Mouse (Mus musculus): ENCODE data around the gene Saa4. TPM values are rescaled to one million over a fixed set of nuclear protein-coding genes. Genes with fewer than 3 reads are reported as not detected.

Gene Saa4
- 0.32 TPM in 1 of 2 replicates, not detected in the other for polyA plus RNA-seq (2015; fragmentation: Nextera tagmentation; extraction: Ambion mirVana)

GRCm38 (mm10) chr7:46732458-46732857 is at the start of gene Saa4:
Gene Saa4, minus strand, starts transcription at chr7:46732603.
- Histone ChIP-seq H3K27ac (ENCODE audit: low read length) (no peak within 1 kb of the TSS), H3K9ac (ENCODE audit: low read depth, low read length) (no peak within 1 kb of the TSS), H3K4me2 (ENCODE audit: low read depth, low read length) (no peak within 1 kb of the TSS), H3K36me3 (ENCODE audit: control insufficient read depth, insufficient read depth, low read length) (no peaks in the 10 kb centered on the region), H3K4me3 (ENCODE audit: low read length) (no peak within 1 kb of the TSS), H3K27me3 (replicated peaks; ENCODE audit: control insufficient read depth, insufficient read depth, low read length) (no peaks in the 10 kb centered on the region), H3K4me1 (ENCODE audit: control insufficient read depth, insufficient read depth, low read length) (no peaks in the 10 kb centered on the region), H3K9me3 (ENCODE audit: control insufficient read depth, low read length) (no peaks in the 10 kb centered on the region)
- 69% methylated on average over 4 of the region's 4 CpGs for WGBS
- ATAC-seq: no peak

DNA sequence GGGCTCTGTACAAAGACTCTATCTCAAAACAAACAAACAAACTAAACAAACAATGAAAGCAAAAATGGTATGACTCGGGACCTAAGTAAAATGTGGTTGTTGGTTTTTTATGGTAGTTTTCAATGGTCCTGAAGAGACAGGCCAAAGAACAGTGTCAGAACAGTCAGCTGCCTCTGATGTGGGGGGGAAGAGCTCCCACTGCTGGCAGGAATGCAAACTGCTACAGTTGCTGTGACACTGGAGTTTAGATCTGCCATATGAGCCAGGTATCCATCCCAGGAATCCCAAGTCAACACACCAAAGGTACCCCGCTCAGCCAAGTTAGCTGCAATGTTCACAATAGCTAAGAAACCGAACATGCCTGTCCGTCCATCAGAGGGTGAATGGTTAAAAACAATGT is 38.3 kb upstream of the Saa4 start:
- no peaks in the 10 kb centered on the region for H3K4me1 ChIP-seq (ENCODE audit: control insufficient read depth, insufficient read depth, low read length)
- H3K4me3 ChIP-seq (ENCODE audit: low read length): no peak overlapping the region
- no peak overlapping the region for H3K27ac ChIP-seq (ENCODE audit: low read length)
- H3K36me3 ChIP-seq (ENCODE audit: control insufficient read depth, insufficient read depth, low read length): peaks cover 19% of the 10 kb centered on the region
- WGBS: 56% methylated on average over 4 of the region's 4 CpGs
- ATAC-seq: peak; percentile 62; the same call in 1 of the 2 replicates
- no peaks in the 10 kb centered on the region for H3K9me3 ChIP-seq (ENCODE audit: control insufficient read depth, low read length)
- H3K4me2 ChIP-seq (ENCODE audit: low read depth, low read length): no peak overlapping the region
- no peaks in the 10 kb centered on the region for H3K27me3 ChIP-seq (replicated peaks; ENCODE audit: control insufficient read depth, insufficient read depth, low read length)
- no peak overlapping the region for H3K9ac ChIP-seq (ENCODE audit: low read depth, low read length)

DNA sequence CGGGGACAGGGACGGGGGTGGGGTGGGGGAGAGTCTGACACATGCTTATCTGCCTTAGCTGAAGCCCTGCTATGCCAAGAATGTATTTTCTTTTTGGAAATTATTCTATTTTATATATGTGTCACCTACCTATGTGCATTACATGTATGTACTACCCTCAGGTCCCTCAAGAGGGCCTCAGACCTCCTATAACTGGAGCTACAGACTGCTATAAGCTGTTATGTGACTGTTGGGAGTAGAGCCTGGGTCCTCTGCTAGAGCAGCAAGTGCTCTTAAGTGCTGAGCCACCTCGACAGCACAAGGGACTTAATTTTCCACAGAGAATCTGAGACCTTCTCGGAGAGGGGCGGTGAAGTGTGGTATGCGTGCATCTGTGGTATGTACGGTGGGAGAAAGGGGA is 36.0 kb upstream of the Saa4 start:
- no peak overlapping the region for H3K4me3 ChIP-seq (ENCODE audit: low read length)
- H3K9me3 ChIP-seq (ENCODE audit: control insufficient read depth, low read length): no peaks in the 10 kb centered on the region
- WGBS: 97% methylated on average over 7 of the region's 7 CpGs
- H3K9ac ChIP-seq (ENCODE audit: low read depth, low read length): no peak overlapping the region
- no peaks in the 10 kb centered on the region for H3K4me1 ChIP-seq (ENCODE audit: control insufficient read depth, insufficient read depth, low read length)
- H3K27ac ChIP-seq (ENCODE audit: low read length): no peak overlapping the region
- H3K27me3 ChIP-seq (replicated peaks; ENCODE audit: control insufficient read depth, insufficient read depth, low read length): no peaks in the 10 kb centered on the region
- no peak for ATAC-seq
- no peak overlapping the region for H3K4me2 ChIP-seq (ENCODE audit: low read depth, low read length)
- peaks cover 19% of the 10 kb centered on the region for H3K36me3 ChIP-seq (ENCODE audit: control insufficient read depth, insufficient read depth, low read length)

GRCm38 (mm10) chr7:46767371-46767770 is 35.0 kb upstream of the Saa4 start:
- no peaks in the 10 kb centered on the region for H3K4me1 ChIP-seq (ENCODE audit: control insufficient read depth, insufficient read depth, low read length)
- no peak overlapping the region for H3K4me2 ChIP-seq (ENCODE audit: low read depth, low read length)
- H3K27me3 ChIP-seq (replicated peaks; ENCODE audit: control insufficient read depth, insufficient read depth, low read length): no peaks in the 10 kb centered on the region
- no peak for ATAC-seq
- H3K36me3 ChIP-seq (ENCODE audit: control insufficient read depth, insufficient read depth, low read length): peaks cover 19% of the 10 kb centered on the region
- H3K9ac ChIP-seq (ENCODE audit: low read depth, low read length): no peak overlapping the region
- no peaks in the 10 kb centered on the region for H3K9me3 ChIP-seq (ENCODE audit: control insufficient read depth, low read length)
- no peak overlapping the region for H3K27ac ChIP-seq (ENCODE audit: low read length)
- H3K4me3 ChIP-seq (ENCODE audit: low read length): no peak overlapping the region

GRCm38 (mm10) chr7:46764672-46765071 is 32.3 kb upstream of the Saa4 start:
- H3K27me3 ChIP-seq (replicated peaks; ENCODE audit: control insufficient read depth, insufficient read depth, low read length): no peaks in the 10 kb centered on the region
- WGBS: 90% methylated on average over 8 of the region's 8 CpGs
- H3K9ac ChIP-seq (ENCODE audit: low read depth, low read length): no peak overlapping the region
- ATAC-seq: no peak
- peaks cover 15% of the 10 kb centered on the region for H3K36me3 ChIP-seq (ENCODE audit: control insufficient read depth, insufficient read depth, low read length)
- no peaks in the 10 kb centered on the region for H3K9me3 ChIP-seq (ENCODE audit: control insufficient read depth, low read length)
- no peak overlapping the region for H3K4me2 ChIP-seq (ENCODE audit: low read depth, low read length)
- H3K27ac ChIP-seq (ENCODE audit: low read length): no peak overlapping the region
- no peaks in the 10 kb centered on the region for H3K4me1 ChIP-seq (ENCODE audit: control insufficient read depth, insufficient read depth, low read length)
- H3K4me3 ChIP-seq (ENCODE audit: low read length): no peak overlapping the region

DNA sequence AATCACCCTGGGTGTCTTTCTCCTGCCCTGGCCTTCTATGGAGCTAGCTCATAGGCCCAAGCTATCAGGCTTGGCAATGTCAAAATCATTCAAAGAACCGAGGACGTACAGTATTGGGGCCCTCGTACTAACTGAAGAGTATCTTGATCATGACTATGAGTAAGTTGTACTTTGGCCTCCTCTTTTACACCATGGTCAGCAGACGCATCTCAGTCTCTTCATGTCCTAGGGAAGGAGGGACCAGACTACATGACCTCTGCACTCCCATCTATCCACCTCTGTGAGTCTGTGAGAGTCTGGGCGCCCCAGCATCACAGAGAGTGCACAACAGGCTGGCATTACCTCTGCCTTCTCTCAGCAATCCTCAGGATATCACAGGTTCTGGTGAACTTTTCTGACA is 30.2 kb upstream of the Saa4 start:
- ATAC-seq: peak; percentile 75
- Histone ChIP-seq H3K4me3 (ENCODE audit: low read length) (no peak overlapping the region), H3K9ac (ENCODE audit: low read depth, low read length) (0 out of 2 replicates have a peak overlapping the region, but pooled peaks have one; percentile 2), H3K4me2 (ENCODE audit: low read depth, low read length) (no peak overlapping the region), H3K36me3 (ENCODE audit: control insufficient read depth, insufficient read depth, low read length) (no peaks in the 10 kb centered on the region), H3K9me3 (ENCODE audit: control insufficient read depth, low read length) (no peaks in the 10 kb centered on the region), H3K4me1 (ENCODE audit: control insufficient read depth, insufficient read depth, low read length) (no peaks in the 10 kb centered on the region), H3K27me3 (replicated peaks; ENCODE audit: control insufficient read depth, insufficient read depth, low read length) (no peaks in the 10 kb centered on the region), H3K27ac (ENCODE audit: low read length) (peak overlapping the region; percentile 51; the same call in 1 of the 2 replicates)
- 85% methylated on average over 5 of the region's 5 CpGs for WGBS

DNA sequence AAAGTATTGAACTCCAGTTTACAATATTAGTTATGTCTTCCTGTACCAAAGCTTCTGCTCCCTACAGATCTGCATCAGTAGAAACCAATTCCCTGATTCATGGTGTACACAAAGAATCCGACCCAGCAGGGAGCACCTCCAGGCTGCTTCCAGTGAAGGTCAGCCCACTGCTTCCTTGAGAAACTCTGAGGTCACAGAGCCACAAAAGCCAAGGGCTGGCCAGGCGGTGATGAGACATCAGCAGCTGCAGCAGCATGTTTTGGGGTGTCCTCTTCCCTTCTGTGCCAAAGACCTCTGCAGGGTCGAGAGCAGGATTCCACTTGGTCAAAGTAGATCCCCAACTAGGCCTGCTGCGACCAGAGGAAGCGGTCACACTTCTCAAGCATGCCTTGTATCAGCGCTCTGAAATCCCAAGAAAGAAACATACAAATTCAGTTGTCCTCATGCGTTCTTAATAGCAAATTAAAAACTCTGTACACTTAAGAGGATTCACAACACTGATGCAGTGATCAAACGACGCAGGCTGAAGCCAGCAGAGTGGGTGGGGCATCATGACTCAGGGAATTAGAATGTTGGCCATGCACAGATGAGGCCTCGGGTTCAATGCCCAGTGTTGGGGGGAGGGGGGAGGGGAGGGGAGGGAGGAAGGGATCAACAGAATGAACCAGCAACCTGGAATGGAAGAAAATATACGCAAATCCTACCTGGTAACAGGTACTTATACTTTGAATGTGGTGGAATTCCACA is 28.8 kb upstream of the Saa4 start:
- Histone ChIP-seq H3K27ac (ENCODE audit: low read length) (no peak overlapping the region), H3K27me3 (replicated peaks; ENCODE audit: control insufficient read depth, insufficient read depth, low read length) (no peaks in the 10 kb centered on the region), H3K9ac (ENCODE audit: low read depth, low read length) (no peak overlapping the region), H3K4me2 (ENCODE audit: low read depth, low read length) (no peak overlapping the region), H3K4me1 (ENCODE audit: control insufficient read depth, insufficient read depth, low read length) (no peaks in the 10 kb centered on the region), H3K9me3 (ENCODE audit: control insufficient read depth, low read length) (no peaks in the 10 kb centered on the region), H3K4me3 (ENCODE audit: low read length) (no peak overlapping the region), H3K36me3 (ENCODE audit: control insufficient read depth, insufficient read depth, low read length) (no peaks in the 10 kb centered on the region)
- WGBS: 73% methylated on average over 11 of the region's 11 CpGs
- ATAC-seq: no peak

- Histone ChIP-seq H3K27ac (ENCODE audit: low read length) (no peak within 1 kb of the TSS), H3K4me2 (ENCODE audit: low read depth, low read length) (no peak within 1 kb of the TSS), H3K9ac (ENCODE audit: low read depth, low read length) (no peak within 1 kb of the TSS), H3K4me3 (ENCODE audit: low read length) (no peak within 1 kb of the TSS), H3K4me1 (ENCODE audit: control insufficient read depth, insufficient read depth, low read length) (no peaks in the 10 kb centered on the region), H3K27me3 (replicated peaks; ENCODE audit: control insufficient read depth, insufficient read depth, low read length) (no peaks in the 10 kb centered on the region), H3K9me3 (ENCODE audit: control insufficient read depth, low read length) (no peaks in the 10 kb centered on the region), H3K36me3 (ENCODE audit: control insufficient read depth, insufficient read depth, low read length) (no peaks in the 10 kb centered on the region)
- no peak for ATAC-seq
- 46% methylated on average over 3 of the region's 3 CpGs for WGBS
These were observed 19.1 kb upstream of the Saa4 start, which contains the start of gene Saa2 for GRCm38 (mm10) chr7:46751490-46751889. Gene Saa2, plus strand, starts transcription at chr7:46751790.

DNA sequence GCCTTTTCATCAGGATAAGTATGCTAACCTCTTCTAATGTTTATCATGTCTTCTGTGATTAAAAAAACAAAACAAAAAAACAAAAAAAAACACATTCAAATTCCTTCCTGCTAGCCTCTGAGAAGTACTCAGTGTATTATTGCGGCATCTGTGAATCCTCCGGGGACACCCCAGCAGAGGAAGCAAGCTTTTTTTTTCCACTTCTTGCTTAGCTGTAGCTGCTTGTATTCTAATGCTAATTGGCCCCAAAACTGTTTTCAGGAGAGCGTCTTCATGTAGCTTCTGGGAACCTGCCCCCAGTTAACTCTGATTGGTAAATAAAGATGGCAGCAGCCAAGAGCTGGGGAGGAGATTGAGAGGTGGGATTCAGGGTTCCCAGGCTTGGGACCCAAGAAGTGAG is 16.1 kb upstream of the Saa4 start:
- 71% methylated on average over 3 of the region's 3 CpGs for WGBS
- Histone ChIP-seq H3K27me3 (replicated peaks; ENCODE audit: control insufficient read depth, insufficient read depth, low read length) (no peaks in the 10 kb centered on the region), H3K9ac (ENCODE audit: low read depth, low read length) (no peak overlapping the region), H3K27ac (ENCODE audit: low read length) (no peak overlapping the region), H3K36me3 (ENCODE audit: control insufficient read depth, insufficient read depth, low read length) (no peaks in the 10 kb centered on the region), H3K4me1 (ENCODE audit: control insufficient read depth, insufficient read depth, low read length) (no peaks in the 10 kb centered on the region), H3K4me2 (ENCODE audit: low read depth, low read length) (no peak overlapping the region), H3K9me3 (ENCODE audit: control insufficient read depth, low read length) (no peaks in the 10 kb centered on the region), H3K4me3 (ENCODE audit: low read length) (no peak overlapping the region)
- ATAC-seq: no peak

GRCm38 (mm10) chr7:46746381-46746780 is 14.0 kb upstream of the Saa4 start:
- Histone ChIP-seq H3K4me3 (ENCODE audit: low read length) (no peak overlapping the region), H3K27me3 (replicated peaks; ENCODE audit: control insufficient read depth, insufficient read depth, low read length) (no peaks in the 10 kb centered on the region), H3K27ac (ENCODE audit: low read length) (no peak overlapping the region), H3K4me1 (ENCODE audit: control insufficient read depth, insufficient read depth, low read length) (no peaks in the 10 kb centered on the region), H3K36me3 (ENCODE audit: control insufficient read depth, insufficient read depth, low read length) (no peaks in the 10 kb centered on the region), H3K9ac (ENCODE audit: low read depth, low read length) (no peak overlapping the region), H3K9me3 (ENCODE audit: control insufficient read depth, low read length) (no peaks in the 10 kb centered on the region), H3K4me2 (ENCODE audit: low read depth, low read length) (no peak overlapping the region)
- ATAC-seq: no peak
- WGBS: 60% methylated on average over 7 of the region's 7 CpGs
